Mouse (Mus musculus): ENCODE measurements around the gene Gdpd4. TPM values are rescaled to one million over a fixed set of nuclear protein-coding genes. Genes with fewer than 3 reads are reported as not detected.

The Gdpd4 gene
- polyA plus RNA-seq, 1 experiment from 2014 or later: not detected

- 48% methylated on average over 13 of the region's 13 CpGs for WGBS
- ATAC-seq (ENCODE audit: extremely low read depth, insufficient number of reproducible peaks, low FRiP score, low TSS enrichment): no peak
- Histone ChIP-seq H3K36me3 (no peaks in the 10 kb centered on the region), H3K4me2 (no peak overlapping the region), H3K9me3 (no peaks in the 10 kb centered on the region), H3K27me3 (replicated peaks) (peaks cover 5% of the 10 kb centered on the region; the same call in 1 of the 2 replicates), H3K4me1 (no peaks in the 10 kb centered on the region), H3K4me3 (no peak overlapping the region), H3K27ac (replicated peaks) (no peak overlapping the region), H3K9ac (no peak overlapping the region)
Measured at GRCm38 (mm10) chr7:97984108-97984834, 64.5 kb downstream of the Gdpd4 start.

- Histone ChIP-seq H3K36me3 (no peaks in the 10 kb centered on the region), H3K27ac (replicated peaks) (no peak overlapping the region), H3K4me2 (no peak overlapping the region), H3K4me3 (no peak overlapping the region), H3K27me3 (replicated peaks) (no peaks in the 10 kb centered on the region), H3K9ac (no peak overlapping the region), H3K4me1 (no peaks in the 10 kb centered on the region), H3K9me3 (no peaks in the 10 kb centered on the region)
- WGBS: 74% methylated on average over 7 of the region's 7 CpGs
- no peak for ATAC-seq (ENCODE audit: extremely low read depth, insufficient number of reproducible peaks, low FRiP score, low TSS enrichment)
Measured at GRCm38 (mm10) chr7:98002617-98003016, 82.9 kb downstream of the Gdpd4 start.

- H3K36me3 ChIP-seq: 0 out of 2 replicates have a peak, but pooled peaks cover 3% of the 10 kb centered on the region
- H3K27me3 ChIP-seq (replicated peaks): no peaks in the 10 kb centered on the region; the same call in 1 of the 2 replicates
- ATAC-seq (ENCODE audit: extremely low read depth, insufficient number of reproducible peaks, low FRiP score, low TSS enrichment): no peak
- H3K4me2 ChIP-seq: no peak overlapping the region
- no peak overlapping the region for H3K9ac ChIP-seq
- H3K4me3 ChIP-seq: no peak overlapping the region
- H3K4me1 ChIP-seq: 0 out of 2 replicates have a peak, but pooled peaks cover 4% of the 10 kb centered on the region
- H3K9me3 ChIP-seq: no peaks in the 10 kb centered on the region
- WGBS: 61% methylated on average over 9 of the region's 9 CpGs
- H3K27ac ChIP-seq (replicated peaks): no peak overlapping the region
Measured at GRCm38 (mm10) chr7:98048101-98048824, 128.5 kb downstream of the Gdpd4 start.

- no peaks in the 10 kb centered on the region; the same call in 1 of the 2 replicates for H3K27me3 ChIP-seq (replicated peaks)
- no peak for ATAC-seq (ENCODE audit: extremely low read depth, insufficient number of reproducible peaks, low FRiP score, low TSS enrichment)
- no peaks in the 10 kb centered on the region for H3K9me3 ChIP-seq
- 0 out of 2 replicates have a peak, but pooled peaks cover 6% of the 10 kb centered on the region for H3K36me3 ChIP-seq
- H3K27ac ChIP-seq (replicated peaks): no peak overlapping the region
- H3K4me2 ChIP-seq: no peak overlapping the region
- 20% methylated on average over 8 of the region's 8 CpGs for WGBS
- H3K4me3 ChIP-seq: no peak overlapping the region
- no peak overlapping the region for H3K9ac ChIP-seq
- H3K4me1 ChIP-seq: 0 out of 2 replicates have a peak, but pooled peaks cover 4% of the 10 kb centered on the region
Measured at GRCm38 (mm10) chr7:98051980-98052379, 132.2 kb downstream of the Gdpd4 start.

- Histone ChIP-seq H3K27me3 (replicated peaks) (no peaks in the 10 kb centered on the region; the same call in 1 of the 2 replicates), H3K4me2 (no peak overlapping the region), H3K9me3 (no peaks in the 10 kb centered on the region), H3K36me3 (0 out of 2 replicates have a peak, but pooled peaks cover 6% of the 10 kb centered on the region), H3K27ac (replicated peaks) (no peak overlapping the region), H3K9ac (no peak overlapping the region), H3K4me3 (no peak overlapping the region), H3K4me1 (0 out of 2 replicates have a peak, but pooled peaks cover 4% of the 10 kb centered on the region)
- ATAC-seq (ENCODE audit: extremely low read depth, insufficient number of reproducible peaks, low FRiP score, low TSS enrichment): no peak
- WGBS: 75% methylated on average over 9 of the region's 9 CpGs
Measured at GRCm38 (mm10) chr7:98054461-98054860, 134.7 kb downstream of the Gdpd4 start.

GRCm38 (mm10) chr7:98054942-98055341 lies 135.2 kb downstream of the Gdpd4 start:
- Histone ChIP-seq H3K4me1 (0 out of 2 replicates have a peak, but pooled peaks cover 4% of the 10 kb centered on the region), H3K9ac (no peak overlapping the region), H3K4me2 (no peak overlapping the region), H3K36me3 (0 out of 2 replicates have a peak, but pooled peaks cover 6% of the 10 kb centered on the region), H3K4me3 (no peak overlapping the region), H3K9me3 (no peaks in the 10 kb centered on the region), H3K27me3 (replicated peaks) (no peaks in the 10 kb centered on the region; the same call in 1 of the 2 replicates), H3K27ac (replicated peaks) (no peak overlapping the region)
- ATAC-seq (ENCODE audit: extremely low read depth, insufficient number of reproducible peaks, low FRiP score, low TSS enrichment): no peak
- WGBS: 83% methylated on average over 8 of the region's 8 CpGs

- H3K4me1 ChIP-seq: no peaks in the 10 kb centered on the region
- no peaks in the 10 kb centered on the region for H3K27me3 ChIP-seq (replicated peaks)
- WGBS: 53% methylated on average over 11 of the region's 11 CpGs
- ATAC-seq (ENCODE audit: extremely low read depth, insufficient number of reproducible peaks, low FRiP score, low TSS enrichment): no peak
- H3K4me2 ChIP-seq: no peak overlapping the region
- H3K9ac ChIP-seq: no peak overlapping the region
- peaks cover 8% of the 10 kb centered on the region for H3K36me3 ChIP-seq
- H3K4me3 ChIP-seq: no peak overlapping the region
- no peak overlapping the region for H3K27ac ChIP-seq (replicated peaks)
- no peaks in the 10 kb centered on the region for H3K9me3 ChIP-seq
Measured at GRCm38 (mm10) chr7:98066229-98066628, 146.5 kb downstream of the Gdpd4 start.

GRCm38 (mm10) chr7:98071620-98072019 lies 151.9 kb downstream of the Gdpd4 start:
- H3K4me1 ChIP-seq: no peaks in the 10 kb centered on the region
- ATAC-seq (ENCODE audit: extremely low read depth, insufficient number of reproducible peaks, low FRiP score, low TSS enrichment): no peak

GRCm38 (mm10) chr7:98077453-98077852 lies 157.7 kb downstream of the Gdpd4 start:
- WGBS: 74% methylated on average over 11 of the region's 11 CpGs
- no peak for ATAC-seq (ENCODE audit: extremely low read depth, insufficient number of reproducible peaks, low FRiP score, low TSS enrichment)
- no peak overlapping the region for H3K27ac ChIP-seq (replicated peaks)

More at GRCm38 (mm10) chr7:98071620-98072019, 151.9 kb downstream of the Gdpd4 start:
- no peak overlapping the region for H3K4me2 ChIP-seq
- H3K27me3 ChIP-seq (replicated peaks): no peaks in the 10 kb centered on the region
- no peak overlapping the region for H3K27ac ChIP-seq (replicated peaks)
- peaks cover 15% of the 10 kb centered on the region for H3K36me3 ChIP-seq
- no peak overlapping the region for H3K9ac ChIP-seq
- H3K4me3 ChIP-seq: no peak overlapping the region
- WGBS: 29% methylated on average over 5 of the region's 5 CpGs
- H3K9me3 ChIP-seq: no peaks in the 10 kb centered on the region

GRCm38 (mm10) chr7:98082376-98082775 lies 162.6 kb downstream of the Gdpd4 start:
- no peaks in the 10 kb centered on the region for H3K27me3 ChIP-seq (replicated peaks)
- 36% methylated on average over 5 of the region's 5 CpGs for WGBS
- peaks cover 32% of the 10 kb centered on the region for H3K4me1 ChIP-seq
- H3K36me3 ChIP-seq: peaks cover 12% of the 10 kb centered on the region; the same call in 1 of the 2 replicates
- no peak overlapping the region for H3K9ac ChIP-seq
- H3K4me2 ChIP-seq: no peak overlapping the region
- H3K9me3 ChIP-seq: no peaks in the 10 kb centered on the region
- ATAC-seq (ENCODE audit: extremely low read depth, insufficient number of reproducible peaks, low FRiP score, low TSS enrichment): no peak
- no peak overlapping the region for H3K4me3 ChIP-seq
- H3K27ac ChIP-seq (replicated peaks): no peak overlapping the region

More at GRCm38 (mm10) chr7:98077453-98077852, 157.7 kb downstream of the Gdpd4 start:
- Histone ChIP-seq H3K4me2 (no peak overlapping the region), H3K9ac (no peak overlapping the region), H3K9me3 (no peaks in the 10 kb centered on the region), H3K4me3 (no peak overlapping the region), H3K4me1 (peaks cover 5% of the 10 kb centered on the region), H3K36me3 (peaks cover 23% of the 10 kb centered on the region), H3K27me3 (replicated peaks) (no peaks in the 10 kb centered on the region)

- H3K4me3 ChIP-seq: peak overlapping the region; percentile 20; the same call in 1 of the 2 replicates
- peak overlapping the region; percentile 52 for H3K9ac ChIP-seq
- no peak for ATAC-seq (ENCODE audit: extremely low read depth, insufficient number of reproducible peaks, low FRiP score, low TSS enrichment)
Measured at GRCm38 (mm10) chr7:98084541-98085293, 165.0 kb downstream of the Gdpd4 start.

More at GRCm38 (mm10) chr7:98084541-98085293, 165.0 kb downstream of the Gdpd4 start:
- H3K36me3 ChIP-seq: no peaks in the 10 kb centered on the region
- H3K9me3 ChIP-seq: no peaks in the 10 kb centered on the region
- 26% methylated on average over 12 of the region's 12 CpGs for WGBS
- peak overlapping the region; percentile 39 for H3K4me2 ChIP-seq
- peak overlapping the region; percentile 58 for H3K27ac ChIP-seq (replicated peaks)
- H3K4me1 ChIP-seq: peaks cover 32% of the 10 kb centered on the region
- H3K27me3 ChIP-seq (replicated peaks): no peaks in the 10 kb centered on the region
